Mouse (Mus musculus) megakaryocyte, embryonic 14.5 days (primary cell): ENCODE data around the gene Opalin.

Source experiments
- FLI1 ChIP-seq: IDR thresholded peaks from 2 replicates; pipeline ENCODE4 v1.6.1; 2012; ENCODE audit warnings: low read length, inconsistent platforms, mixed read lengths
- GATA1 ChIP-seq: IDR thresholded peaks from 3 replicates; pipeline ENCODE4 v1.6.1; 2012; ENCODE audit warnings: mixed read lengths, low read length, inconsistent platforms, borderline replicate concordance

GRCm38 (mm10) chr19:41076906-41077305 lies at the start of gene Opalin:
- TF ChIP-seq GATA1 (no peak), FLI1 (no peak)
